Mouse (Mus musculus) G1E (cell line): ENCODE data around the gene Ltk. TPM values are rescaled to one million over a fixed set of nuclear protein-coding genes. Genes with fewer than 3 reads are reported as not detected.

Experiments used
- ATAC-seq: 2 replicates; pipeline ENCODE4 v1.8.0; 2016; ENCODE audit warnings: mild to moderate bottlenecking; ENCODE audit not compliant: insufficient number of reproducible peaks, poor library complexity, low FRiP score, severe bottlenecking; ENCODE audit errors: extremely low read depth
- DNase-seq: peaks from one replicate; pipeline ENCODE4 v3.0.0; 2012; ENCODE audit warnings: low spot score
- H3K27me3 ChIP-seq: 2 replicates; pipeline ENCODE4 v1.6.1; 2012; ENCODE audit warnings: mild to moderate bottlenecking, low read length, inconsistent platforms; ENCODE audit not compliant: insufficient read depth
- H3K36me3 ChIP-seq: replicated peaks from 2 replicates; pipeline ENCODE3; 2012; ENCODE audit warnings: mild to moderate bottlenecking, inconsistent platforms
- H3K4me1 ChIP-seq: 2 replicates; pipeline ENCODE4 v1.6.1; 2012; ENCODE audit warnings: low read depth, low read length, inconsistent platforms, mixed read lengths; ENCODE audit not compliant: insufficient read depth
- H3K4me3 ChIP-seq: 2 replicates; pipeline ENCODE4 v1.5.1; 2012; ENCODE audit warnings: low read depth, mild to moderate bottlenecking, inconsistent platforms, low read length, moderate library complexity, mixed read lengths
- H3K9me3 ChIP-seq: replicated peaks from 2 replicates; pipeline ENCODE4 v1.6.1; 2012; ENCODE audit warnings: inconsistent platforms
- CTCF ChIP-seq: IDR thresholded peaks from 2 replicates; pipeline ENCODE4 v1.5.1; 2012; ENCODE audit warnings: low read depth, low read length, inconsistent platforms, mixed read lengths
- GATA1 ChIP-seq: IDR thresholded peaks from 2 replicates; pipeline ENCODE4 v1.6.1; 2012; ENCODE audit warnings: borderline replicate concordance, low read length, inconsistent platforms, mixed read lengths
- GATA2 ChIP-seq: IDR thresholded peaks from 2 replicates; pipeline ENCODE4 v1.6.1; 2012; ENCODE audit warnings: low read depth, low read length, inconsistent platforms, borderline replicate concordance
- POLR2AphosphoS5 ChIP-seq: IDR thresholded peaks from 2 replicates; pipeline ENCODE4 v1.6.1; 2012; ENCODE audit warnings: low read depth, low read length, inconsistent platforms; ENCODE audit not compliant: insufficient replicate concordance
- TAL1 ChIP-seq: conservative IDR thresholded peaks from 2 replicates; pipeline ENCODE4 v1.6.1; 2012; ENCODE audit warnings: low read depth, low read length, inconsistent platforms, mixed read lengths
- polyA plus RNA-seq: library from polyadenylated mRNA; stranded (reverse); fragments of >175 nt; gene quantifications from 2 replicates; pipeline ENCODE4 v1.2.3, GENCODE M21; 2012
- total RNA-seq, 2 experiments: library from RNA; stranded (forward) in 1 of 2; stranded (reverse) in 1 of 2; fragments of 200-1000 nt in 1 of 2; fragments of >200 nt in 1 of 2; fragmentation: Nextera tagmentation in 1 of 2; gene quantifications; 2 replicates each; pipeline ENCODE4 v1.2.3; 2014 to 2017

The Ltk gene
- total and polyA plus RNA-seq, 3 experiments, result 0.11 TPM; not detected in 2

- H3K4me1 ChIP-seq, result peaks cover 23% of the 10 kb centered on the region
- no peaks in the 10 kb centered on the region for H3K36me3 ChIP-seq
- ATAC-seq (no peak), DNase-seq (no peak)
- H3K27me3 ChIP-seq, result peaks cover 83% of the 10 kb centered on the region
- no peaks in the 10 kb centered on the region for H3K9me3 ChIP-seq
- no peak overlapping the region for H3K4me3 ChIP-seq
- TF ChIP-seq GATA2 (no peak), GATA1 (no peak), CTCF (no peak), TAL1 (no peak)
These were observed 43.5 kb upstream of the Ltk start for GRCm38 (mm10) chr2:119803618-119804274.

GRCm38 (mm10) chr2:119802767-119803617 lies 42.8 kb upstream of the Ltk start:
- no peak for TF ChIP-seq GATA1
- TF ChIP-seq CTCF, result no peak
- no peak for TF ChIP-seq GATA2
- TF ChIP-seq POLR2AphosphoS5, result no peak
- TF ChIP-seq TAL1, result no peak
- peaks cover 30% of the 10 kb centered on the region for H3K4me1 ChIP-seq
- no peak for ATAC-seq
- no peaks in the 10 kb centered on the region for H3K9me3 ChIP-seq
- no peaks in the 10 kb centered on the region for H3K36me3 ChIP-seq
- no peak overlapping the region for H3K4me3 ChIP-seq
- no peak for DNase-seq
- peaks cover 83% of the 10 kb centered on the region for H3K27me3 ChIP-seq

GRCm38 (mm10) chr2:119800876-119801846 lies 40.9 kb upstream of the Ltk start:
- Histone ChIP-seq H3K9me3 (no peaks in the 10 kb centered on the region), H3K4me1 (peaks cover 33% of the 10 kb centered on the region), H3K36me3 (no peaks in the 10 kb centered on the region), H3K27me3 (peaks cover 88% of the 10 kb centered on the region), H3K4me3 (no peak overlapping the region)
- TF ChIP-seq GATA1, result no peak
- TF ChIP-seq GATA2, result no peak
- TF ChIP-seq POLR2AphosphoS5, result no peak
- no peak for TF ChIP-seq TAL1
- TF ChIP-seq CTCF, result no peak
- DNase-seq (no peak), ATAC-seq (no peak)

DNA sequence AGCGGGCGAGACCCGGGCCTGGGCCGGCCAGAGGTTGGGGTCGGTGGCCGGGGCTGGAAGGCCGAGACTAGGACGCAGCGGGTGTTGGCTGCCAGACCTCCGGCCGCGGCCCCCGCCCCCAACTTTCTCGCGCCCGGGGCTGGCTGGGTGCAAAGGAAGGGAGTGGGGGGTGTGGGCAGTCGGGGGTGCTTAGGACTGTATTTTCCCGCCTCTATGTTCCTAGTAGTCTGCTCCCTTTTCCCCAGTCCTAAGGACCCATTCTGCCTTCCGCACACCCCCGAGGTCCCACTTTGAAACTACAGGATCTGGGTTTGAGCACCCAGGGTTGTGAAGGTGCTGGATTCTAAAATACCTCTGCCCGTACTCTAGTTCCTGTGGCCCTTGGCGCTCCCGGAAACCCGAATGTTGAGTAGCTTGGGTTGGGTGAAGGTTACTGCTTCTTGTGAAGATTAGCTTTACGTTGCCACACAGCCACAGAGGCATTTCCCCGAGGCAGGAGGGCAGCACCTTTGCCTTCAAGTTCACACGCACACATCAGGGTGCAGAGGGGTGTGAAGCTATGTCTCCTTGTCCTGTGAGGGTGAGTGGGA lies 39.8 kb upstream of the Ltk start:
- no peak for TF ChIP-seq TAL1
- TF ChIP-seq CTCF, result no peak
- TF ChIP-seq POLR2AphosphoS5, result no peak
- no peak for TF ChIP-seq GATA2
- no peak for TF ChIP-seq GATA1
- no peaks in the 10 kb centered on the region for H3K36me3 ChIP-seq
- peak overlapping the region; percentile 72 for H3K4me3 ChIP-seq
- H3K27me3 ChIP-seq, result peaks cover 84% of the 10 kb centered on the region
- peak; percentile 24 for DNase-seq
- peaks cover 33% of the 10 kb centered on the region for H3K4me1 ChIP-seq
- H3K9me3 ChIP-seq, result no peaks in the 10 kb centered on the region
- ATAC-seq, result no peak

DNA sequence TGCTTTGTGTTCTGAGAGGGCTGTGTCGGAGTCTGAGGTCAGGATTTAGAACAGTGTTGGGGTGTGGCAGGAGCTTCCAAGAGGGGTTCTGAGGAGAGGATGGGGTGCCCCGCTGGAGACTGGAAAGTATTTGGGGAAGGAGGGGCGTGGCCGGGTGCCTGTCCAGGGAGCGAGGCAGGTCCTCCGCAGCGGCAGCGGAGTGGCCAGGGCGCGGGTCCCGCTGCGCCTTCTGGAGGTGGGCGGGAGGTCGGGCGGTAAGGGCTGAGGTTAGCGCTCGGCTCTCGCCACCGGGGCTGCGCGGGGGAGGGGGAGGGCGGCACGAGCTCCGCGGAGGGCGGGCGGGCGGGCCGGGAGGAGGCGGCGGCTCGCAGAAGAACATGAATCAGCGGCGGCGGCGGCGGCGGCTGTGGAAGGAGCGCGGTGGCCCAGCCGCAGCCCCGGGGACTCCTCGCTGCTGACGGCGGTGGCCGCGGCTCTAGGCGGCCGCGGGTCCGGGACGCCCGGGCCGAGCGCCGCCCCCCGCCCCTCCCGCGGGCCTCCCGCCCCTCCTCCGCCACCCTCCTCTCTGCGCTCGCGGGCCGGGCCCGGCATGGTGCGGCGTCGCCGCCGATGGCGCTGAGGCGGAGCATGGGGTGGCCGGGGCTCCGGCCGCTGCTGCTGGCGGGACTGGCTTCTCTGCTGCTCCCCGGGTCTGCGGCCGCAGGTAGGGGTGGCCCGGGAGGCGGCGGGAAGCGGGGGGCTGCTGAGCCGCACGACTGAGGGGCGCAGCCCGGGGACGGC lies 39.1 kb upstream of the Ltk start:
- peak; percentile 72 for DNase-seq
- Histone ChIP-seq H3K27me3 (peaks cover 82% of the 10 kb centered on the region), H3K4me3 (peak overlapping the region; percentile 72), H3K36me3 (no peaks in the 10 kb centered on the region), H3K9me3 (no peaks in the 10 kb centered on the region), H3K4me1 (peaks cover 33% of the 10 kb centered on the region)
- ATAC-seq, result no peak
- TF ChIP-seq CTCF, result no peak
- TF ChIP-seq POLR2AphosphoS5, result no peak
- TF ChIP-seq GATA2, result no peak
- no peak for TF ChIP-seq GATA1
- TF ChIP-seq TAL1, result no peak
